Mouse (Mus musculus) frontal cortex, postnatal 14 days (tissue): ENCODE measurements at regions not wholly inside any gene's neighbourhood (a gene's known extent, or its start where the extent isn't known, plus 50 kb on each side); places are given as distances from the start of the nearest gene placed in this dataset.

ENCODE experiments used
- DNase-seq, 2 experiments: peaks; one replicate each; pipeline ENCODE4 v3.0.0; 2022; ENCODE audit warnings: low spot score in 2 of 2

GRCm38 (mm10) chr2:159354247-159354646 lies 559.6 kb downstream of the Dhx35 start:
- no peak for DNase-seq

- no peak for DNase-seq
These were observed 561.9 kb downstream of the Dhx35 start for GRCm38 (mm10) chr2:159356503-159356902.

GRCm38 (mm10) chr2:159361371-159361770 lies 566.8 kb downstream of the Dhx35 start:
- no peak for DNase-seq

GRCm38 (mm10) chr2:159392865-159393264 lies 598.3 kb downstream of the Dhx35 start:
- DNase-seq: no peak

- no peak for DNase-seq
These were observed 607.0 kb downstream of the Dhx35 start for GRCm38 (mm10) chr2:159401421-159402100.

GRCm38 (mm10) chr2:159404940-159405339 lies 610.3 kb downstream of the Dhx35 start:
- no peak for DNase-seq

GRCm38 (mm10) chr2:159414599-159414998 lies 620.0 kb downstream of the Dhx35 start:
- no peak for DNase-seq

GRCm38 (mm10) chr2:159418371-159418940 lies 623.8 kb downstream of the Dhx35 start:
- no peak for DNase-seq

GRCm38 (mm10) chr2:159422281-159422937 lies 627.8 kb downstream of the Dhx35 start:
- no peak for DNase-seq

- DNase-seq: no peak
These were observed 633.6 kb downstream of the Dhx35 start for GRCm38 (mm10) chr2:159428201-159428600.

GRCm38 (mm10) chr2:159430577-159431329 lies 636.1 kb downstream of the Dhx35 start:
- DNase-seq: no peak

GRCm38 (mm10) chr2:159438961-159439360 lies 644.4 kb downstream of the Dhx35 start:
- DNase-seq: no peak

GRCm38 (mm10) chr2:159443581-159443980 lies 649.0 kb downstream of the Dhx35 start:
- DNase-seq: peak in 1 of 2 experiments; percentile 22

GRCm38 (mm10) chr2:159446434-159446833 lies 651.8 kb downstream of the Dhx35 start:
- no peak for DNase-seq

GRCm38 (mm10) chr2:159446886-159447285 lies 652.3 kb downstream of the Dhx35 start:
- DNase-seq: no peak

GRCm38 (mm10) chr2:159448976-159449375 lies 654.4 kb downstream of the Dhx35 start:
- no peak for DNase-seq

- no peak for DNase-seq
These were observed 656.8 kb downstream of the Dhx35 start for GRCm38 (mm10) chr2:159451439-159451838.

- DNase-seq: no peak
These were observed 686.9 kb downstream of the Dhx35 start for GRCm38 (mm10) chr2:159481399-159482080.

- no peak for DNase-seq
These were observed 696.5 kb downstream of the Dhx35 start for GRCm38 (mm10) chr2:159491090-159491489.

- no peak for DNase-seq
These were observed 704.1 kb downstream of the Dhx35 start for GRCm38 (mm10) chr2:159498691-159499090.

GRCm38 (mm10) chr2:159501039-159501438 lies 706.4 kb downstream of the Dhx35 start:
- no peak for DNase-seq

- DNase-seq: no peak
These were observed 724.5 kb downstream of the Dhx35 start for GRCm38 (mm10) chr2:159519066-159519465.
